Mouse (Mus musculus) ES-E14 (cell line): ENCODE measurements around the gene Tmem9b. TPM values are rescaled to one million over a fixed set of nuclear protein-coding genes. Genes with fewer than 3 reads are reported as not detected.

Experiments used
- DNase-seq: peaks from one replicate; pipeline ENCODE4 v3.0.0-alpha.2; 2013; ENCODE audit warnings: low read depth, low spot score
- H3K27ac ChIP-seq: 2 replicates; pipeline ENCODE4 v1.5.1; 2012; ENCODE audit warnings: low read depth, mild to moderate bottlenecking, low read length, moderate library complexity, mixed read lengths; ENCODE audit not compliant: poor library complexity, insufficient read depth, severe bottlenecking
- H3K36me3 ChIP-seq: 2 replicates; pipeline ENCODE4 v1.6.1; 2012; ENCODE audit warnings: mild to moderate bottlenecking, low read length, moderate library complexity, mixed read lengths; ENCODE audit not compliant: control insufficient read depth, poor library complexity, insufficient read depth, severe bottlenecking
- H3K4me1 ChIP-seq, 2 experiments: fragments of 150-350 bp in 1 of 2; sonication (generic) in 1 of 2; 2 replicates each; pipeline ENCODE4 v1.6.1; 2012; ENCODE audit warnings: low read length in 2 of 2, mild to moderate bottlenecking in 1 of 2, mixed read lengths in 1 of 2; ENCODE audit not compliant: control insufficient read depth in 2 of 2, insufficient read depth in 2 of 2, poor library complexity in 1 of 2
- H3K4me3 ChIP-seq, 2 experiments: fragments of 150-350 bp in 1 of 2; sonication (generic) in 1 of 2; 2 replicates each; pipeline ENCODE4 v1.5.1; 2012; ENCODE audit warnings: low read length in 2 of 2, low read depth in 1 of 2, mild to moderate bottlenecking in 1 of 2, mixed read lengths in 1 of 2; ENCODE audit not compliant: insufficient read depth in 1 of 2, poor library complexity in 1 of 2, severe bottlenecking in 1 of 2
- H3K9ac ChIP-seq: 2 replicates; pipeline ENCODE4 v1.6.1; 2012; ENCODE audit warnings: low read depth, mild to moderate bottlenecking, low read length, mixed read lengths; ENCODE audit not compliant: poor library complexity, insufficient read depth, severe bottlenecking
- H3K9me3 ChIP-seq: fragments of 150-350 bp; sonication (generic); 2 replicates; pipeline ENCODE4 v1.6.1; 2012; ENCODE audit warnings: low read depth, mild to moderate bottlenecking, low read length; ENCODE audit not compliant: control insufficient read depth, insufficient read depth
- CHD2 ChIP-seq: IDR thresholded peaks from 2 replicates; pipeline ENCODE4 v1.6.1; 2014; ENCODE audit warnings: mild to moderate bottlenecking, low read depth, low read length, inconsistent platforms
- HCFC1 ChIP-seq: IDR thresholded peaks from 2 replicates; pipeline ENCODE4 v1.6.1; 2012; ENCODE audit warnings: low read length, inconsistent platforms, borderline replicate concordance; ENCODE audit not compliant: insufficient read depth
- MAFK ChIP-seq: IDR thresholded peaks from 2 replicates; pipeline ENCODE4 v1.6.1; 2014; ENCODE audit warnings: mild to moderate bottlenecking, low read depth, low read length, inconsistent platforms; ENCODE audit not compliant: insufficient read depth
- ZC3H11A ChIP-seq: IDR thresholded peaks from 2 replicates; pipeline ENCODE4 v1.6.1; 2012; ENCODE audit warnings: low read depth, mild to moderate bottlenecking, inconsistent platforms, low read length, borderline replicate concordance
- ZNF384 ChIP-seq: IDR thresholded peaks from 2 replicates; pipeline ENCODE4 v1.6.1; 2012; ENCODE audit warnings: low read depth, low read length, inconsistent platforms
- in situ Hi-C, 2 experiments: fragments of 600-800 bp; cut with MboI; formaldehyde crosslinking; loops; one replicate each; pipeline ENCODE4 v1.15.1; 2025; ENCODE audit warnings: low sequenced_read_pairs in 2 of 2, inconsistent platforms in 1 of 2; ENCODE audit not compliant: unreplicated experiment in 2 of 2
- total RNA-seq: library from RNA; depleted of rRNA; stranded (reverse); fragments of 300-350 nt; gene quantifications from 2 replicates; pipeline ENCODE4 v1.2.3, GENCODE M21; 2012; rRNA removed

Tmem9b gene
- 11.1 and 17.2 TPM in 2 replicates for total RNA-seq

- TF ChIP-seq HCFC1 (peak; percentile 69), MAFK (no peak), ZNF384 (no peak), ZC3H11A (no peak), CHD2 (no peak)
- in situ Hi-C loops = no loop called here
- H3K27ac ChIP-seq = no peak within 1 kb of the TSS
Observed at GRCm38 (mm10) chr7:109752008-109752925, at the start of gene Tmem9b. Gene Tmem9b (minus strand): TSS chr7:109752875.

GRCm38 (mm10) chr7:109800626-109801025 lies 48.0 kb upstream of the Tmem9b start:
- DNase-seq = no peak
- in situ Hi-C loops = no loop called here
- no peaks in the 10 kb centered on the region for H3K36me3 ChIP-seq
- no peaks in the 10 kb centered on the region for H3K4me1 ChIP-seq
- H3K9ac ChIP-seq = no peak overlapping the region
- no peak overlapping the region for H3K4me3 ChIP-seq
- no peak for TF ChIP-seq HCFC1
- TF ChIP-seq ZC3H11A = no peak
- no peak for TF ChIP-seq MAFK
- TF ChIP-seq CHD2 = no peak
- H3K9me3 ChIP-seq = no peaks in the 10 kb centered on the region
- H3K27ac ChIP-seq = no peak overlapping the region

More at GRCm38 (mm10) chr7:109752008-109752925, at the start of gene Tmem9b:
- Histone ChIP-seq H3K4me3 (peak within 1 kb of the TSS; percentile 88 to 90), H3K4me1 (no peaks in the 10 kb centered on the region), H3K9ac (peak within 1 kb of the TSS; percentile 88), H3K36me3 (no peaks in the 10 kb centered on the region), H3K9me3 (no peaks in the 10 kb centered on the region)
- peak; percentile 25 for DNase-seq

GRCm38 (mm10) chr7:109799168-109799567 lies 46.5 kb upstream of the Tmem9b start:
- H3K9ac ChIP-seq = no peak overlapping the region
- H3K27ac ChIP-seq = no peak overlapping the region
- in situ Hi-C loops = no loop called here
- H3K4me1 ChIP-seq = no peaks in the 10 kb centered on the region
- no peak overlapping the region for H3K4me3 ChIP-seq
- DNase-seq = no peak
- no peaks in the 10 kb centered on the region for H3K36me3 ChIP-seq
- TF ChIP-seq ZC3H11A = no peak
- TF ChIP-seq ZNF384 = no peak
- TF ChIP-seq CHD2 = no peak
- TF ChIP-seq MAFK = no peak
- TF ChIP-seq HCFC1 = no peak
- H3K9me3 ChIP-seq = no peaks in the 10 kb centered on the region

- no peak overlapping the region for H3K9ac ChIP-seq
- H3K36me3 ChIP-seq = no peaks in the 10 kb centered on the region
- in situ Hi-C loops = no loop called here
Observed at GRCm38 (mm10) chr7:109795564-109795963, 42.9 kb upstream of the Tmem9b start.

More at GRCm38 (mm10) chr7:109795564-109795963, 42.9 kb upstream of the Tmem9b start:
- H3K4me1 ChIP-seq = peaks cover 0 to 3% of the 10 kb centered on the region in 2 experiments; a peak in 1 of 4 replicates
- H3K9me3 ChIP-seq = no peaks in the 10 kb centered on the region
- H3K4me3 ChIP-seq = no peak overlapping the region
- TF ChIP-seq ZNF384 (no peak), HCFC1 (no peak), MAFK (no peak), CHD2 (no peak), ZC3H11A (no peak)
- DNase-seq = no peak
- no peak overlapping the region for H3K27ac ChIP-seq
